Mouse (Mus musculus): ENCODE results near the gene Mob3c.

GRCm38 (mm10) chr4:115848083-115848482 lies 20.2 kb downstream of the Mob3c start:
- no peak for TF ChIP-seq GATA1 (IDR thresholded peaks at IDR 0.05; ENCODE audit: low read length)
- TF ChIP-seq TAL1 (IDR thresholded peaks at IDR 0.05; ENCODE audit: low read length), result no peak
